ENCODE assay signal across 8 mouse cellular contexts in genomic region chr5:41888834-41889233, GRCm38 (mm10). TPM values are rescaled to one million over a fixed set of nuclear protein-coding genes. Genes with fewer than 3 reads are reported as not detected.
DNase-seq lines count a peak whose midpoint lies in the region; ATAC-seq and TF ChIP-seq lines count a peak whose summit lies in the region.
"Had no signal": no experiment of that assay in that cellular context is flagged by ENCODE, and none has a peak within 500 bp of the region (broad histone marks: within the 10 kb centered on the region; RNA-seq: fewer than 3 reads in every experiment).

No protein-coding gene starts in this region.

- H3K4me3 ChIP-seq in kidney, embryonic 14.5 days (ENCODE audit: low read length), result no peak overlapping the region
- H3K4me3 ChIP-seq in hindbrain, embryonic 16.5 days (ENCODE audit: low read length), result no peak overlapping the region

- 58% methylated on average over 3 of the region's 3 CpGs for WGBS in kidney, embryonic 14.5 days
- 30% methylated on average over 3 of the region's 3 CpGs for WGBS in hindbrain, embryonic 16.5 days

- H3K4me2 ChIP-seq in kidney, embryonic 14.5 days (replicated peaks; ENCODE audit: low read depth, low read length), result no peak overlapping the region
- peak overlapping the region; percentile 6; the same call in 1 of the 2 replicates for H3K4me2 ChIP-seq in hindbrain, embryonic 16.5 days (ENCODE audit: low read length)

- no peaks in the 10 kb centered on the region for H3K4me1 ChIP-seq in kidney, embryonic 14.5 days (ENCODE audit: control insufficient read depth, insufficient read depth, low read length)
- H3K4me1 ChIP-seq in hindbrain, embryonic 16.5 days (ENCODE audit: control insufficient read depth, insufficient read depth, low read depth, low read length), result no peaks in the 10 kb centered on the region

- H3K9ac ChIP-seq in kidney, embryonic 14.5 days (ENCODE audit: low read depth, low read length), result no peak overlapping the region
- H3K9ac ChIP-seq in hindbrain, embryonic 16.5 days (ENCODE audit: low read depth, low read length), result no peak overlapping the region

- no peak for TF ChIP-seq CTCF in brain, embryonic 14.5 days (IDR thresholded peaks at IDR 0.05; ENCODE audit: borderline replicate concordance, extremely low read depth, insufficient read depth, insufficient read length)

- no peaks in the 10 kb centered on the region for H3K9me3 ChIP-seq in kidney, embryonic 14.5 days (ENCODE audit: control insufficient read depth, low read length)
- H3K9me3 ChIP-seq in hindbrain, embryonic 16.5 days (ENCODE audit: control insufficient read depth, low read length), result no peaks in the 10 kb centered on the region

- H3K27ac ChIP-seq in kidney, embryonic 14.5 days (ENCODE audit: low read depth, low read length), result no peak overlapping the region
- no peak overlapping the region for H3K27ac ChIP-seq in hindbrain, embryonic 16.5 days (ENCODE audit: low read depth, low read length)
- H3K27ac ChIP-seq: macrophage had no signal

- TF ChIP-seq POLR2A in brain, embryonic 14.5 days (IDR thresholded peaks at IDR 0.05; ENCODE audit: borderline replicate concordance, extremely low read depth, insufficient read depth, insufficient read length, poor library complexity, severe bottlenecking), result no peak

- DNase-seq in kidney, postnatal 14 days, result peak; percentile 7
- DNase-seq in brain, embryonic 14.5 days (ENCODE audit: low read depth), result peak; percentile 81
- DNase-seq in retina, postnatal 7 days (ENCODE audit: low read depth, low spot score), result peak; percentile 23
- DNase-seq in heart, adult 9 months (ENCODE audit: low spot score in 2 of 2), result no peak
- DNase-seq in thymus, adult 18-20 months, result no peak

- no peaks in the 10 kb centered on the region for H3K36me3 ChIP-seq in kidney, embryonic 14.5 days (ENCODE audit: control insufficient read depth, insufficient read depth, low read length)
- H3K36me3 ChIP-seq in hindbrain, embryonic 16.5 days (ENCODE audit: control insufficient read depth, insufficient read depth, low read length), result no peaks in the 10 kb centered on the region

- ATAC-seq in kidney, embryonic 14.5 days (ENCODE audit: low FRiP score, low TSS enrichment), result no peak
- ATAC-seq in hindbrain, embryonic 16.5 days, result peak; percentile 84

- no peaks in the 10 kb centered on the region for H3K27me3 ChIP-seq in kidney, embryonic 14.5 days (ENCODE audit: control insufficient read depth, insufficient read depth, low read length)
- H3K27me3 ChIP-seq in hindbrain, embryonic 16.5 days (replicated peaks; ENCODE audit: control insufficient read depth, insufficient read depth, low read length), result no peaks in the 10 kb centered on the region

RNA-seq across cellular contexts. Expression of gene Bod1l, which starts 44.7 kb away (rescaled TPM):
- 24.6 and 27.9 TPM in 2 replicates for polyA plus RNA-seq in kidney, embryonic 14.5 days (2014; fragmentation: Nextera tagmentation; extraction: Ambion mirVana)
- polyA plus RNA-seq in brain, embryonic 14.5 days (2012; rRNA removed), result 10.7 and 15.9 TPM in 2 replicates
- 25.1 and 26.3 TPM in 2 replicates for polyA plus RNA-seq in hindbrain, embryonic 16.5 days (2015; fragmentation: Nextera tagmentation; extraction: Ambion mirVana)

Comparison
In these comparisons a context has a peak if more than half of its experiments do, and no peak if none do; other contexts are left out.
1. DNase-seq: peak in kidney, postnatal 14 days (single experiment), brain, embryonic 14.5 days (single experiment) and retina, postnatal 7 days (single experiment); none in heart, adult 9 months (0 of 2) and thymus, adult 18-20 months (0 of 2).